Mouse (Mus musculus): ENCODE measurements around the gene Dip2c. TPM values are rescaled to one million over a fixed set of nuclear protein-coding genes. Genes with fewer than 3 reads are reported as not detected.

Gene Dip2c
- polyA plus RNA-seq (2014; fragmentation: Nextera tagmentation; extraction: Ambion mirVana): 7.1 and 8.7 TPM in 2 replicates

GRCm38 (mm10) chr13:9276322-9276855, at the start of gene Dip2c:
Gene Dip2c (plus strand): TSS chr13:9276528.
- H3K4me3 ChIP-seq (ENCODE audit: low read depth, low read length): peak within 1 kb of the TSS; percentile 96
- H3K27ac ChIP-seq (ENCODE audit: low read depth, low read length): peak within 1 kb of the TSS; percentile 96
- H3K36me3 ChIP-seq (ENCODE audit: control insufficient read depth, insufficient read depth, low read length): no peaks in the 10 kb centered on the region
- WGBS: 1% methylated on average over 62 of the region's 67 CpGs
- ATAC-seq (ENCODE audit: low FRiP score) (peak; percentile 93), DNase-seq (ENCODE audit: low spot score, missing footprints) (peak; percentile 99)
- no peaks in the 10 kb centered on the region for H3K9me3 ChIP-seq (ENCODE audit: control insufficient read depth, low read length)
- H3K4me1 ChIP-seq (ENCODE audit: control insufficient read depth, insufficient read depth, low read length): peaks cover 10% of the 10 kb centered on the region; the same call in 1 of the 2 replicates
- peak within 1 kb of the TSS; percentile 98 for H3K9ac ChIP-seq (ENCODE audit: low read length)
- peak within 1 kb of the TSS; percentile 55 for H3K4me2 ChIP-seq
- H3K27me3 ChIP-seq (ENCODE audit: control insufficient read depth, insufficient read depth, low read length): no peaks in the 10 kb centered on the region

DNA sequence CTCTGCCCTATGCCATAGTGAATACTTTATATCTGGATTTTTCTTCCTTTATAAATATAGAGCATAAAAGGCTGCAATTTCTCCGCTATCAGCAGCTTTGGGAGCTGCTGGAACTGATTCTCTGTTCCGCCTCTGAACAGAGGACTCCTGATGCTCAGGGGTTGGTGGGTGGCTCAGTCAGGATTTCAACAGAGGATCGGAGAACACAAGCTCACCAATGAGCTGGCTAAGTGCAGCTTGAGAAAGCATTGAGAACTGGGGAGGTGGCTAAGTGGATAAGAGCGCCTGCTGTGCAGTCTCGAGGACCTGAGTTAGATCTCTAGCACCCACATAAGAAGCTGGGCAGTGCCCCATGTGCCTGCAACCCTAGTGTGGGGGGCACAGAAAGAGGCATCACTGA, 49.2 kb upstream of the Dip2c start:
- DNase-seq (ENCODE audit: low spot score, missing footprints) (no peak), ATAC-seq (ENCODE audit: low FRiP score) (no peak)
- Histone ChIP-seq H3K9me3 (ENCODE audit: control insufficient read depth, low read length) (no peaks in the 10 kb centered on the region), H3K27ac (ENCODE audit: low read depth, low read length) (no peak overlapping the region), H3K4me2 (no peak overlapping the region), H3K4me3 (ENCODE audit: low read depth, low read length) (no peak overlapping the region), H3K4me1 (ENCODE audit: control insufficient read depth, insufficient read depth, low read length) (no peaks in the 10 kb centered on the region), H3K9ac (ENCODE audit: low read length) (no peak overlapping the region), H3K27me3 (ENCODE audit: control insufficient read depth, insufficient read depth, low read length) (no peaks in the 10 kb centered on the region), H3K36me3 (ENCODE audit: control insufficient read depth, insufficient read depth, low read length) (no peaks in the 10 kb centered on the region)
- WGBS: 77% methylated on average over 5 of the region's 5 CpGs

DNA sequence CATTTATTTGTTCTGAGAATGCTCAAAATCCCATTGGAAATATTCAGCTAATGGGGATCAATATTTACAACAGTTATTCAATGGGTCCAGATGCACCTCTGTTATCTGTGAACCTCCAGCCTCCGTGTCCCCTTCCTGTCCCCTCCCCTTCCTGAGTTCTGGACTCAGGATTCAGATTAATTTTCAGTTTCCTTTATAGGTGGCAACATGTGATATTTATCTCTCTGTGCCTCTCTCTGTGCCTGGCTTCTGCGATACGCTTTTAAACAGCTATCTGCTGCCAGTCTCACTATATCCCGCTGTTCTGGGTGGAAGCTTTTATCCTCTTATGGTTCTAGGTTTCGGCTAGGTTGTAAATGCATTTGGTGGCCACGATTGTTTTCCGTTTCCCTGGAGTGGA, 38.8 kb upstream of the Dip2c start:
- H3K4me3 ChIP-seq (ENCODE audit: low read depth, low read length): no peak overlapping the region
- no peaks in the 10 kb centered on the region for H3K4me1 ChIP-seq (ENCODE audit: control insufficient read depth, insufficient read depth, low read length)
- WGBS: 91% methylated on average over 7 of the region's 7 CpGs
- H3K27me3 ChIP-seq (ENCODE audit: control insufficient read depth, insufficient read depth, low read length): no peaks in the 10 kb centered on the region
- no peaks in the 10 kb centered on the region for H3K36me3 ChIP-seq (ENCODE audit: control insufficient read depth, insufficient read depth, low read length)
- no peak overlapping the region for H3K27ac ChIP-seq (ENCODE audit: low read depth, low read length)
- ATAC-seq (ENCODE audit: low FRiP score): no peak
- H3K9ac ChIP-seq (ENCODE audit: low read length): no peak overlapping the region
- H3K4me2 ChIP-seq: no peak overlapping the region
- no peaks in the 10 kb centered on the region for H3K9me3 ChIP-seq (ENCODE audit: control insufficient read depth, low read length)
- DNase-seq (ENCODE audit: low spot score, missing footprints): no peak

DNA sequence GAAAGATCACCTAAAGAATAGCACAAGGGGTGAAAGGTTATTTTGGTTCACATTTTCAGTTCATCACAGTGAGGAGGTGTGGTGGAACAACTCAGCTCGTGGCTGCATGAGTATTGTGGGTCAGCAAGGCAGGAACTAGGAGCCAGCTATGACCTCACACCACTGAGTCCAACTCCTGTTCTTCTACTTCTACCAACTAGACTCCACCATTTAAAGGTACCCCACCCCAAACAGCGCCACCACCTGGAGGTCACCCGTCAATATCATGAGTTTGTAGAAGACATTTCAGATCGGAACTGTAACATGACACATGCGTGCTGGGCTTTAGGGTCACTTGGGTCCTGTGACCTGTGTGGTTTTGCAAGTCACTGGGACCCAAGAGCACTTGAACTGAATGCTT, 37.2 kb upstream of the Dip2c start:
- Histone ChIP-seq H3K9me3 (ENCODE audit: control insufficient read depth, low read length) (no peaks in the 10 kb centered on the region), H3K27me3 (ENCODE audit: control insufficient read depth, insufficient read depth, low read length) (no peaks in the 10 kb centered on the region), H3K36me3 (ENCODE audit: control insufficient read depth, insufficient read depth, low read length) (no peaks in the 10 kb centered on the region), H3K9ac (ENCODE audit: low read length) (no peak overlapping the region), H3K4me2 (no peak overlapping the region), H3K4me3 (ENCODE audit: low read depth, low read length) (no peak overlapping the region), H3K27ac (ENCODE audit: low read depth, low read length) (no peak overlapping the region), H3K4me1 (ENCODE audit: control insufficient read depth, insufficient read depth, low read length) (no peaks in the 10 kb centered on the region)
- WGBS: 88% methylated on average over 5 of the region's 5 CpGs
- no peak for DNase-seq (ENCODE audit: low spot score, missing footprints)
- no peak for ATAC-seq (ENCODE audit: low FRiP score)

DNA sequence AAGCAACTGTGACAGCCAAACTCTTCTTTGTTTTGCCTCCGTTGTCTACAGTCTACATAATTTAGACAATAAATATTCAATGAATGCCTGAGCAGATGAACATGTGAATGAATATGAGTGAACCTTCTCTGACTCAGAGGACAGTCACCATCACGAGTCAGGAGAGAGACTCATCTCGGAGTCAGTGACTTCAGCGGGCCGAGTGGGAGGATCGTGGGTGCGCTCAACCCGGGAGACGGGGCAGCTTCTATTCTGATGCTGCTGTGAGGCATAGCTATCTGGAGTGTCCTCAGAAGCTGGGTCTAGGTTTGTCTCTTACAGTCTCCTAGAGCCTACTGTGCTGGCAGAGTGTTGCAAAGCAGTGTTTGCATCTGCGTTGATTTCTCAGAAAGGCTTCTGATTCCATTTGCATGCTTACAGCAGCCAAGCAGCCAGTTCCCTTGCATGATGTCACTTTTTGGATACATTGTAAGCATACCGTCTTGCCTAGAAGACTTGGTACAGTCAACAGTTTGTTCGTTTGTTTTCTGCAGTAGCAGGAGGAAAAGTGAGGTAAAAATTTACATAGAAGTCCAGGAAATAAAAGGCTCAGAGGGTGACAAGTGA, 36.6 kb upstream of the Dip2c start:
- no peak for ATAC-seq (ENCODE audit: low FRiP score)
- H3K9me3 ChIP-seq (ENCODE audit: control insufficient read depth, low read length): no peaks in the 10 kb centered on the region
- H3K4me3 ChIP-seq (ENCODE audit: low read depth, low read length): no peak overlapping the region
- no peak overlapping the region for H3K27ac ChIP-seq (ENCODE audit: low read depth, low read length)
- no peaks in the 10 kb centered on the region for H3K27me3 ChIP-seq (ENCODE audit: control insufficient read depth, insufficient read depth, low read length)
- no peaks in the 10 kb centered on the region for H3K36me3 ChIP-seq (ENCODE audit: control insufficient read depth, insufficient read depth, low read length)
- no peaks in the 10 kb centered on the region for H3K4me1 ChIP-seq (ENCODE audit: control insufficient read depth, insufficient read depth, low read length)
- 91% methylated on average over 12 of the region's 12 CpGs for WGBS
- no peak overlapping the region for H3K4me2 ChIP-seq
- no peak overlapping the region for H3K9ac ChIP-seq (ENCODE audit: low read length)
- DNase-seq (ENCODE audit: low spot score, missing footprints): no peak

DNA sequence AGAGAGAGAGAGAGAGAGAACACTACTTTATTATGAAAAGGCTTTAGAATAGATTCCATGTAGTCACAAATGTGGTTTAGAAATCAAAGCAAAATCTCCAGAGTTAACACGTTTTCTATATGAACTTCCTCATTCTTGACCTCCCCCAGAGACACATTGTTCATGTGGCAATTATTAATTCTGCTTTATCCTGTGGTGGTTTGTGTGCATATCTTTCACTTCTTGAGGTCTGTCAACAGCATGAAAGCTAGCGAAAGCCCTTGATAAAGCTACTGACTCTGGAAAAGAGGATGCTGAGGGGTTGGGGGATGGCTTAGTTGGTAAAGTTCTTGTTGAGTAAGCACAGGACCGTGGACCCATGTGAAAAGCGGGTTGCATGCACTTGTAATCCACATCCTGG, 14.6 kb upstream of the Dip2c start:
- 80% methylated on average over 4 of the region's 4 CpGs for WGBS
- H3K4me1 ChIP-seq (ENCODE audit: control insufficient read depth, insufficient read depth, low read length): no peaks in the 10 kb centered on the region
- ATAC-seq (ENCODE audit: low FRiP score) (no peak), DNase-seq (ENCODE audit: low spot score, missing footprints) (no peak)
- no peaks in the 10 kb centered on the region for H3K36me3 ChIP-seq (ENCODE audit: control insufficient read depth, insufficient read depth, low read length)
- no peaks in the 10 kb centered on the region for H3K27me3 ChIP-seq (ENCODE audit: control insufficient read depth, insufficient read depth, low read length)
- no peaks in the 10 kb centered on the region for H3K9me3 ChIP-seq (ENCODE audit: control insufficient read depth, low read length)
- no peak overlapping the region for H3K4me2 ChIP-seq
- H3K27ac ChIP-seq (ENCODE audit: low read depth, low read length): no peak overlapping the region
- H3K4me3 ChIP-seq (ENCODE audit: low read depth, low read length): no peak overlapping the region
- no peak overlapping the region for H3K9ac ChIP-seq (ENCODE audit: low read length)

DNA sequence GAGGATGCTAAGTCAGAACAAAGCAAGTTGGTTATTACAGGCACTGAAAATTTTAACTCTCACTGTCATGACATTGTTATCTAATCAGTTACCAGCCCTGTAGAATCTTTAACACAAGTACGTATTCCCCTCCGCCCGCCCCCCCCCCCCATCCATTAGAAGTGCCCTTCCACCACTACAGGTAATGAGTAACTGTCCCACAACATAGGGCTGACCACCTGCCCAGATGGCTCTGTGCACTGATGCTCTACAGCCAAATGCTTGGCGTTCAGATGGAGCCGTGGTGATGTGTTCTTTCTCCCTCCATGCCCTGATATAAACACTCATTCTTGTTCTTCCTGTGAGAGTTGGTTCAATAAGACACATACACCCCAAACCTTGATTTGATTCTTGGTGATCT, 10.8 kb upstream of the Dip2c start:
- no peak overlapping the region for H3K4me2 ChIP-seq
- no peaks in the 10 kb centered on the region for H3K4me1 ChIP-seq (ENCODE audit: control insufficient read depth, insufficient read depth, low read length)
- H3K9ac ChIP-seq (ENCODE audit: low read length): no peak overlapping the region
- no peak overlapping the region for H3K4me3 ChIP-seq (ENCODE audit: low read depth, low read length)
- no peaks in the 10 kb centered on the region for H3K36me3 ChIP-seq (ENCODE audit: control insufficient read depth, insufficient read depth, low read length)
- WGBS: 89% methylated on average over 5 of the region's 5 CpGs
- ATAC-seq (ENCODE audit: low FRiP score) (no peak), DNase-seq (ENCODE audit: low spot score, missing footprints) (no peak)
- no peak overlapping the region for H3K27ac ChIP-seq (ENCODE audit: low read depth, low read length)
- no peaks in the 10 kb centered on the region for H3K27me3 ChIP-seq (ENCODE audit: control insufficient read depth, insufficient read depth, low read length)
- no peaks in the 10 kb centered on the region for H3K9me3 ChIP-seq (ENCODE audit: control insufficient read depth, low read length)

DNA sequence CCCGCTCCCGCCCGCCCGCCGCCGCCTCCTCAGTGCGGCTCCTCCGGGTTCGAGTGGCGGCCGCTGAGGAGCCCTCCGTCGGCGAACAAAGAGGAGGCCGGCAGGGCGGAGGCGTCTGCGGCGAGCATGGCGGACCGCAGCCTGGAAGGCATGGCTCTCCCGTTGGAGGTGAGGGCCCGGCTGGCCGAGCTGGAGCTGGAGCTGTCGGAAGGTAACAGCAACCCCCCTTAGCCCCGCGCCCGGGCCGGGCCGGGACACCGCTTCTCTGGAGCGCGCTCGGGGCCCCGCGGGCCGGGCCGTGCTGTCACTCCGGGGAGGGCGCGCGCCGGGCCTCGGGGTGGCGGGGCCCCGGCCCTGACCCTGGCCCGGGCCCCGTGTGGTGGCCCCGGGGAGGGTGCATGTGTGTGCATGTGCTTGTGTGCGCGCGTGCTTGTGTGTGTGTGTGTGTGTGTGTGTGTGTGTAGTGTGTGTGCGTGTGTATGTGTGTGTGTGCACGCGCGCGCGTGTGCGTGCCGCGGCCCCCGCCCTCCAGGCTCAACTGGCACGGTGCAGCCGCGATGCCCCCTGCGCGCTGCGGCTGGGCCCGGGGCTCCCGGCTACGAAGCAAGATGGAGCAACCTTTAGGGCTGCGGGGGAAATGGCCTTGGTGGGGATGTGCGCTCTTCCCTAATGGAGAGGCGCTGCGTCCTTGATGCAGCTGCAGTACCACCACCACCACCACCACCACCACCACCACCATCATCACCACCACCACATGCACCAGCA, 710 bp downstream of the Dip2c start:
- Histone ChIP-seq H3K4me1 (ENCODE audit: control insufficient read depth, insufficient read depth, low read length) (peaks cover 10% of the 10 kb centered on the region; the same call in 1 of the 2 replicates), H3K4me3 (ENCODE audit: low read depth, low read length) (peak overlapping the region; percentile 96), H3K27me3 (ENCODE audit: control insufficient read depth, insufficient read depth, low read length) (no peaks in the 10 kb centered on the region), H3K27ac (ENCODE audit: low read depth, low read length) (peak overlapping the region; percentile 96), H3K36me3 (ENCODE audit: control insufficient read depth, insufficient read depth, low read length) (no peaks in the 10 kb centered on the region), H3K4me2 (peak overlapping the region; percentile 55), H3K9ac (ENCODE audit: low read length) (peak overlapping the region; percentile 98), H3K9me3 (ENCODE audit: control insufficient read depth, low read length) (no peaks in the 10 kb centered on the region)
- ATAC-seq (ENCODE audit: low FRiP score) (peak; percentile 83), DNase-seq (ENCODE audit: low spot score, missing footprints) (peak; percentile 95)
- WGBS: under 1% methylated on average over 68 of the region's 75 CpGs

DNA sequence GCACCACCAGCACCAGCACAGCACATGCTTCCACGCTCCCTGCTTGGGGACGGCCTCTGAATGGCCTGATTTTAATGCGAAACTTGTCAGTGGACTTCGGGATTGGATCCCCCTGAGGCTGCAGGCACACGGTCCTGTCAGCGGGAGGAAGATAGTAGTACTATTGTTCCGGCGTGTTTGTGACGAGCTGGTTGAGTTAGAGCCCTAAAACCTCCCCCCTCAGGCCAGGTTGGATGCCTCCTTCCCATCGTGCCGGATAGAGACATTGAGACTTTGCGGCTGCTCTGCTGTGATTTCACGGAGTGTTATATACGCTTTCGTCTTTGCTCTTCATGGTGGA, 1.3 kb downstream of the Dip2c start:
- Histone ChIP-seq H3K4me3 (ENCODE audit: low read depth, low read length) (peak overlapping the region; percentile 96), H3K4me2 (peak overlapping the region; percentile 55), H3K27me3 (ENCODE audit: control insufficient read depth, insufficient read depth, low read length) (no peaks in the 10 kb centered on the region), H3K27ac (ENCODE audit: low read depth, low read length) (no peak overlapping the region), H3K9ac (ENCODE audit: low read length) (peak overlapping the region; percentile 98), H3K36me3 (ENCODE audit: control insufficient read depth, insufficient read depth, low read length) (no peaks in the 10 kb centered on the region), H3K4me1 (ENCODE audit: control insufficient read depth, insufficient read depth, low read length) (peaks cover 10% of the 10 kb centered on the region; the same call in 1 of the 2 replicates), H3K9me3 (ENCODE audit: control insufficient read depth, low read length) (no peaks in the 10 kb centered on the region)
- DNase-seq (ENCODE audit: low spot score, missing footprints): no peak
- WGBS: under 1% methylated on average over 15 of the region's 15 CpGs
- ATAC-seq (ENCODE audit: low FRiP score): no peak; the same call in 1 of the 2 replicates

All from midbrain, embryonic 11.5 days (tissue).